Mouse (Mus musculus) cortical plate, adult 2 months (tissue): Measurements from ENCODE around the gene Gen1.

Source experiments
- CTCF ChIP-seq: fragments of 200-500 bp; IDR thresholded peaks from 2 replicates; pipeline ENCODE4 v1.5.1; 2011; ENCODE audit warnings: mild to moderate bottlenecking, control low read depth, low read length; ENCODE audit not compliant: insufficient read depth; ENCODE audit errors: extremely low read depth
- POLR2A ChIP-seq: fragments of 200-500 bp; IDR thresholded peaks from 2 replicates; pipeline ENCODE4 v1.6.1; 2011; ENCODE audit warnings: mild to moderate bottlenecking, low read length, control low read depth; ENCODE audit not compliant: insufficient read depth; ENCODE audit errors: extremely low read depth

DNA sequence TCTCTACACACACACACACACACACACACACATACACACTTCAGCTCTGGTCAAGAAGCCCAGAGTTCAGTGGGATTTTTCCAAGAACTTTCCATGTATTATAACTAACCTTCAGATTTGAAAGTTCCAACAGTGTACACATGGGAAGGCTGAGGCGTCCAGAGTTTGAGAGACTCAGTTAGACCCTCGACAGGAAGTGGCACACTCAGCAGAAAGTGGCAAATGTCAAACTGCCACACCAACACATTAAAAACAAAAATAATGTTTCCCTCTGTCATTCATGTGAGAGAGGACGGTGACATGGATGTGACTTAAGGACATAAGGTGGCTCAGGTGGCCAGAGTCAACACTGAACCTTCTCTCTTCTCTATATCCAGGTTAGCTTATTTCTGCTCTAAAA is 55.2 kb downstream of the Gen1 start:
- no peak for TF ChIP-seq CTCF
- no peak for TF ChIP-seq POLR2A
